Mouse (Mus musculus) cerebellum, adult 2 months (tissue): ENCODE measurements around the gene Gm5346. TPM values are rescaled to one million over a fixed set of nuclear protein-coding genes. Genes with fewer than 3 reads are reported as not detected.
"Not testable (repeated sequence)": the region's sequence is repeated elsewhere in the genome, so short reads cannot be mapped to it uniquely, and the experiment has no call there.

Source experiments
- DNase-seq, 2 experiments: peaks; one replicate each; pipeline ENCODE4 v3.0.0; 2021
- H3K27ac ChIP-seq: fragments of 200-500 bp; 2 replicates; pipeline ENCODE4 v1.5.1; 2012; ENCODE audit warnings: low read length, control low read depth, inconsistent platforms; ENCODE audit not compliant: insufficient read depth
- H3K27me3 ChIP-seq: fragments of 200-500 bp; 2 replicates; pipeline ENCODE4 v1.6.1; 2012; ENCODE audit warnings: inconsistent platforms, mild to moderate bottlenecking, low read length, moderate library complexity; ENCODE audit not compliant: control insufficient read depth, insufficient read depth
- H3K4me1 ChIP-seq: fragments of 200-500 bp; 2 replicates; pipeline ENCODE4 v1.6.1; 2011; ENCODE audit warnings: low read length; ENCODE audit not compliant: control insufficient read depth, insufficient read depth
- H3K4me3 ChIP-seq: fragments of 200-500 bp; replicated peaks from 2 replicates; pipeline ENCODE3; 2011; ENCODE audit warnings: mild to moderate bottlenecking, low read depth, low read length, control low read depth; ENCODE audit not compliant: insufficient read depth
- CTCF ChIP-seq: fragments of 200-500 bp; IDR thresholded peaks from 2 replicates; pipeline ENCODE4 v1.5.1; 2011; ENCODE audit warnings: low read depth, mild to moderate bottlenecking, control low read depth, low read length, moderate library complexity, borderline replicate concordance; ENCODE audit not compliant: insufficient read depth
- POLR2A ChIP-seq: fragments of 200-500 bp; IDR thresholded peaks from 2 replicates; pipeline ENCODE4 v1.6.1; 2011; ENCODE audit warnings: low read length, control low read depth, borderline replicate concordance; ENCODE audit not compliant: insufficient read depth
- WGBS: fragments of 180-500 bp; shearing (Covaris S2); methylation state at CpG from one replicate; pipeline ENCODE4 v1.1.7; 2018; 5-methylcytosine and 5-hydroxymethylcytosine counted together
- polyA plus RNA-seq: library from polyadenylated mRNA; depleted of rRNA; stranded (reverse); fragments of >200 nt; gene quantifications from 2 replicates; pipeline ENCODE4 v1.2.3, GENCODE M21; 2012; rRNA removed

Gene Gm5346
- not detected in 2 replicates for polyA plus RNA-seq

GRCm38 (mm10) chr8:43627176-43627575 is at the start of gene Gm5346:
TSS of gene Gm5346 (minus strand) at chr8:43627276.
- no peaks in the 10 kb centered on the region for H3K27me3 ChIP-seq
- no peak within 1 kb of the TSS for H3K27ac ChIP-seq
- TF ChIP-seq POLR2A: no peak
- TF ChIP-seq CTCF: no peak
- 76% methylated on average over 3 of the region's 3 CpGs for WGBS
- DNase-seq: no peak
- no peaks in the 10 kb centered on the region for H3K4me1 ChIP-seq
- H3K4me3 ChIP-seq: no peak within 1 kb of the TSS

GRCm38 (mm10) chr8:43616046-43616445 is 11.0 kb downstream of the Gm5346 start:
- WGBS: 85% methylated on average over 1 of the region's 1 CpGs
- no peak overlapping the region for H3K27ac ChIP-seq
- no peak overlapping the region for H3K4me3 ChIP-seq
- H3K4me1 ChIP-seq: no peaks in the 10 kb centered on the region
- H3K27me3 ChIP-seq: no peaks in the 10 kb centered on the region
- no peak for DNase-seq
- no peak for TF ChIP-seq CTCF
- TF ChIP-seq POLR2A: no peak

GRCm38 (mm10) chr8:43603657-43604056 is 23.4 kb downstream of the Gm5346 start:
- H3K4me3 ChIP-seq, H3K4me1 ChIP-seq, DNase-seq, H3K27ac ChIP-seq, H3K27me3 ChIP-seq: not testable (repeated sequence)
- 81% methylated on average over 13 of the region's 13 CpGs for WGBS

DNA sequence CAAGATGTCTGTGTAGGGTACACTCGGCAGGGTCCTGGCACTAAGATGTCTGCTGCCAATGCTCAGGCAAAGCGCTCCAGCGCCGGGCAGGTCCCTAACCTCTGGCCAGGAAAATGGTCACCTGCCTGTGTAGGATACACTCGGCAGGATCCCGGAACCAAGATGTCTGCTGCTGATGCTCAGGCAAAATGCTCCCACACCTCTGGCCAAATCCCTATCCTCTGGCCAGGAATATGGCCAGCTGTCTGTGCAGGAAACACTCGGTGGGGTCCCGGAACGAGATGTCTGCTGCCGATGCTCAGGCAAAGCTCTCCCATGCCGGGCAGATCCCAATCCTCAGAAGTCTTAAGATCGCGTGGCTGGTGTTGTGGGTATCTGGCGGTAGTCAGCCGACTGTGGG is 23.9 kb downstream of the Gm5346 start:
- H3K4me3 ChIP-seq, H3K27me3 ChIP-seq, DNase-seq, H3K27ac ChIP-seq, H3K4me1 ChIP-seq: not testable (repeated sequence)
- WGBS: 93% methylated on average over 15 of the region's 15 CpGs

GRCm38 (mm10) chr8:43576607-43577006 is 50.5 kb downstream of the Gm5346 start, which contains the start of gene Adam26a:
TSS of gene Adam26a (minus strand) at chr8:43576707.
- WGBS: 88% methylated on average over 2 of the region's 2 CpGs
- DNase-seq, H3K27ac ChIP-seq, H3K4me3 ChIP-seq, H3K27me3 ChIP-seq, H3K4me1 ChIP-seq: not testable (repeated sequence)

Other genes starting within 250 kb of the Gm5346 start
- not detected in 2 replicates for gene Adam26b, start 99.2 kb downstream of the Gm5346 start, polyA plus RNA-seq
- gene Adam26a, start 50.6 kb downstream of the Gm5346 start, polyA plus RNA-seq: not detected in 2 replicates
- gene Adam34, start 82.8 kb upstream of the Gm5346 start, polyA plus RNA-seq: not detected in 2 replicates